Mouse (Mus musculus) neutrophil, adult 5-6 weeks (primary cell): Measurements from ENCODE around the gene Smap2. TPM values are rescaled to one million over a fixed set of nuclear protein-coding genes. Genes with fewer than 3 reads are reported as not detected.
A peak's percentile ranks its signal among the peaks of the same experiment; 100 is the strongest.

Experiments used
- ATAC-seq: fragments of 151-379, 151-347 bp; 2 replicates; pipeline ENCODE4 v1.8.0; 2017; ENCODE audit warnings: mild to moderate bottlenecking, moderate TSS enrichment; ENCODE audit not compliant: insufficient number of reproducible peaks, poor library complexity, low FRiP score, severe bottlenecking; ENCODE audit errors: extremely low read depth
- total RNA-seq: library from RNA; stranded (forward); fragments of 200-1000 nt; gene quantifications from 2 replicates; pipeline ENCODE4 v1.2.3, GENCODE M21; 2017

The Smap2 gene
- total RNA-seq, 1 experiment from 2014 or later: 209 TPM

GRCm38 (mm10) chr4:120993025-120993424, 24.0 kb downstream of the Smap2 start:
- peak; percentile 58; the same call in 1 of the 2 replicates for ATAC-seq

GRCm38 (mm10) chr4:120992284-120992683, 24.8 kb downstream of the Smap2 start:
- no peak for ATAC-seq

- no peak for ATAC-seq
These were observed 29.7 kb downstream of the Smap2 start for GRCm38 (mm10) chr4:120987319-120987718.

GRCm38 (mm10) chr4:120986446-120986845, 30.6 kb downstream of the Smap2 start:
- peak; percentile 79 for ATAC-seq

GRCm38 (mm10) chr4:120978221-120978620, 38.8 kb downstream of the Smap2 start:
- ATAC-seq: peak; percentile 36; the same call in 1 of the 2 replicates

- peak; percentile 75 for ATAC-seq
These were observed 41.7 kb downstream of the Smap2 start for GRCm38 (mm10) chr4:120975428-120975734.

GRCm38 (mm10) chr4:120974711-120975427, 42.2 kb downstream of the Smap2 start:
- ATAC-seq: no peak

- ATAC-seq: no peak
These were observed 45.2 kb downstream of the Smap2 start for GRCm38 (mm10) chr4:120971842-120972241.

GRCm38 (mm10) chr4:120969382-120970146, 47.5 kb downstream of the Smap2 start:
- 0 out of 2 replicates have a peak, but pooled peaks have one; percentile 28 for ATAC-seq

- ATAC-seq: no peak
These were observed 48.6 kb downstream of the Smap2 start for GRCm38 (mm10) chr4:120968486-120968885.

GRCm38 (mm10) chr4:120955586-120955985, 61.5 kb downstream of the Smap2 start:
- ATAC-seq: no peak; the same call in 1 of the 2 replicates

GRCm38 (mm10) chr4:120953667-120954066, 63.4 kb downstream of the Smap2 start:
- ATAC-seq: peak; percentile 52

GRCm38 (mm10) chr4:120953038-120953437, 64.0 kb downstream of the Smap2 start:
- ATAC-seq: no peak

- ATAC-seq: no peak
These were observed 64.9 kb downstream of the Smap2 start for GRCm38 (mm10) chr4:120952163-120952562.

- peak; percentile 82 for ATAC-seq
These were observed 65.5 kb downstream of the Smap2 start, which contains the start of gene Zfp69 for GRCm38 (mm10) chr4:120951428-120951973. TSS of gene Zfp69 (minus strand) at chr4:120951699.

GRCm38 (mm10) chr4:120950763-120951427, 66.2 kb downstream of the Smap2 start:
- no peak for ATAC-seq

GRCm38 (mm10) chr4:120948938-120949337, 68.1 kb downstream of the Smap2 start:
- ATAC-seq: no peak

- no peak for ATAC-seq
These were observed 82.0 kb downstream of the Smap2 start for GRCm38 (mm10) chr4:120935006-120935405.

- no peak for ATAC-seq
These were observed 86.3 kb downstream of the Smap2 start for GRCm38 (mm10) chr4:120930736-120931135.
